Mouse (Mus musculus): ENCODE data around the gene Dennd1a. TPM values are rescaled to one million over a fixed set of nuclear protein-coding genes. Genes with fewer than 3 reads are reported as not detected.

Gene Dennd1a
- polyA plus RNA-seq, 1 experiment from 2014 or later = 10.2 TPM

GRCm38 (mm10) chr2:37839922-37840321 lies 447.3 kb downstream of the Dennd1a start:
- H3K4me3 ChIP-seq (replicated peaks; ENCODE audit: low read length) = no peak overlapping the region
- H3K9ac ChIP-seq (ENCODE audit: low read length) = no peak overlapping the region
- H3K36me3 ChIP-seq (ENCODE audit: control insufficient read depth, insufficient read depth, low read length) = 0 out of 2 replicates have a peak, but pooled peaks cover 4% of the 10 kb centered on the region
- H3K4me1 ChIP-seq (ENCODE audit: control insufficient read depth, insufficient read depth, low read length) = peaks cover 9% of the 10 kb centered on the region; the same call in 1 of the 2 replicates
- no peak overlapping the region for H3K4me2 ChIP-seq (ENCODE audit: low read depth, low read length)
- no peak overlapping the region for H3K27ac ChIP-seq (ENCODE audit: low read length)
- no peaks in the 10 kb centered on the region for H3K27me3 ChIP-seq (ENCODE audit: control insufficient read depth, insufficient read depth, low read length)
- no peaks in the 10 kb centered on the region for H3K9me3 ChIP-seq (replicated peaks; ENCODE audit: control insufficient read depth, low read length)
- no peak for ATAC-seq (ENCODE audit: insufficient read depth, low FRiP score)

- Histone ChIP-seq H3K4me1 (ENCODE audit: control insufficient read depth, insufficient read depth, low read length) (peaks cover 9% of the 10 kb centered on the region; the same call in 1 of the 2 replicates), H3K27me3 (ENCODE audit: control insufficient read depth, insufficient read depth, low read length) (no peaks in the 10 kb centered on the region), H3K4me2 (ENCODE audit: low read depth, low read length) (no peak overlapping the region), H3K4me3 (replicated peaks; ENCODE audit: low read length) (no peak overlapping the region), H3K9ac (ENCODE audit: low read length) (no peak overlapping the region), H3K9me3 (replicated peaks; ENCODE audit: control insufficient read depth, low read length) (no peaks in the 10 kb centered on the region), H3K36me3 (ENCODE audit: control insufficient read depth, insufficient read depth, low read length) (no peaks in the 10 kb centered on the region), H3K27ac (ENCODE audit: low read length) (no peak overlapping the region)
- 75% methylated on average over 7 of the region's 7 CpGs for WGBS
- no peak for ATAC-seq (ENCODE audit: insufficient read depth, low FRiP score)
Measured at GRCm38 (mm10) chr2:37838202-37838984, 448.8 kb downstream of the Dennd1a start.

DNA sequence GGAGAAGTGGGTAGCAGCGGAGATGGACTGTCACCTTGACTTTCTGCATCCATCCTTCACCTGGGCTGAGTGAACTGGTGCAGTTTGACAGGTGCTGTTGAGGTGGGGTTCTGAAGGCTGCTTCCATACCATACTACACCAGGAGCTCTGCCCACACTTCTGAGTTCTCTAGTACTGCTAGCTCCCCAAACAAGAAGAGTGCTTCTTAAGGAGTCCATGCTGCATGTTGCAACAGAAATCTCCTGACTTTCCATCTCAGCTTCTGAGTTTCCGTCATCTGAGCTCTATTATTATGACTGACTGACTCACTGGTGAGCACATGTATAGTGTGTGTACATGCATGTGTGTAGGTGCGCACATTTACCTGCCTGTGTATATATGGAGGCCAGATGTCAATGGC lies 449.6 kb downstream of the Dennd1a start:
- peaks cover 7% of the 10 kb centered on the region; the same call in 1 of the 2 replicates for H3K4me1 ChIP-seq (ENCODE audit: control insufficient read depth, insufficient read depth, low read length)

GRCm38 (mm10) chr2:37836926-37837325 lies 450.3 kb downstream of the Dennd1a start:
- 94% methylated on average over 3 of the region's 3 CpGs for WGBS
- H3K9me3 ChIP-seq (replicated peaks; ENCODE audit: control insufficient read depth, low read length) = no peaks in the 10 kb centered on the region
- ATAC-seq (ENCODE audit: insufficient read depth, low FRiP score) = no peak

More for the DNA sequence above, 449.6 kb downstream of the Dennd1a start:
- Histone ChIP-seq H3K4me3 (replicated peaks; ENCODE audit: low read length) (no peak overlapping the region), H3K9me3 (replicated peaks; ENCODE audit: control insufficient read depth, low read length) (no peaks in the 10 kb centered on the region), H3K4me2 (ENCODE audit: low read depth, low read length) (no peak overlapping the region), H3K27ac (ENCODE audit: low read length) (no peak overlapping the region), H3K36me3 (ENCODE audit: control insufficient read depth, insufficient read depth, low read length) (no peaks in the 10 kb centered on the region), H3K27me3 (ENCODE audit: control insufficient read depth, insufficient read depth, low read length) (no peaks in the 10 kb centered on the region), H3K9ac (ENCODE audit: low read length) (no peak overlapping the region)
- no peak for ATAC-seq (ENCODE audit: insufficient read depth, low FRiP score)
- 87% methylated on average over 3 of the region's 3 CpGs for WGBS

DNA sequence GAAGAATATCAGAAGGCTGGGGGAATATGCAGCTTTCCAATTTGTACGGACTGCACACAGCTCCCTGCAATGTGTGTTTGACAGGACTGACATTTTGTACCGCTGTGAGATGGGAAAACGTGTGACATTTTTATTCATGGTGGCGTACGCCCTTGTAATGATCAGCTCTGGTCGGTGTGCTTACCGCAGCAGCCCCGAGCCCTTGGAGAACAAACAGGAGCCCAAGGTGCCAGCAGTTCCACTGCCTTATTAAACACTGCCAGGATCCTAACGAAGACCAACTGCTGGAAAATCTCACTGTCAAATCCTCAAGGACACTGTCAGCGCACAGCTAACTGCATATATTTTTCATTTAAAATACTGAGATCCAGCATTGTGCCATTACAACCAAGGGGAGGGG lies 454.9 kb downstream of the Dennd1a start:
- no peaks in the 10 kb centered on the region for H3K4me1 ChIP-seq (ENCODE audit: control insufficient read depth, insufficient read depth, low read length)
- no peak overlapping the region for H3K4me3 ChIP-seq (replicated peaks; ENCODE audit: low read length)
- no peak for ATAC-seq (ENCODE audit: insufficient read depth, low FRiP score)
- no peaks in the 10 kb centered on the region for H3K27me3 ChIP-seq (ENCODE audit: control insufficient read depth, insufficient read depth, low read length)
- no peaks in the 10 kb centered on the region for H3K9me3 ChIP-seq (replicated peaks; ENCODE audit: control insufficient read depth, low read length)
- no peaks in the 10 kb centered on the region for H3K36me3 ChIP-seq (ENCODE audit: control insufficient read depth, insufficient read depth, low read length)
- H3K9ac ChIP-seq (ENCODE audit: low read length) = no peak overlapping the region
- 69% methylated on average over 10 of the region's 10 CpGs for WGBS
- H3K4me2 ChIP-seq (ENCODE audit: low read depth, low read length) = no peak overlapping the region
- H3K27ac ChIP-seq (ENCODE audit: low read length) = no peak overlapping the region

More at GRCm38 (mm10) chr2:37836926-37837325, 450.3 kb downstream of the Dennd1a start:
- Histone ChIP-seq H3K4me2 (ENCODE audit: low read depth, low read length) (no peak overlapping the region), H3K36me3 (ENCODE audit: control insufficient read depth, insufficient read depth, low read length) (no peaks in the 10 kb centered on the region), H3K27me3 (ENCODE audit: control insufficient read depth, insufficient read depth, low read length) (no peaks in the 10 kb centered on the region), H3K27ac (ENCODE audit: low read length) (no peak overlapping the region), H3K9ac (ENCODE audit: low read length) (no peak overlapping the region), H3K4me1 (ENCODE audit: control insufficient read depth, insufficient read depth, low read length) (0 out of 2 replicates have a peak, but pooled peaks cover under 1% of the 10 kb centered on the region), H3K4me3 (replicated peaks; ENCODE audit: low read length) (no peak overlapping the region)

DNA sequence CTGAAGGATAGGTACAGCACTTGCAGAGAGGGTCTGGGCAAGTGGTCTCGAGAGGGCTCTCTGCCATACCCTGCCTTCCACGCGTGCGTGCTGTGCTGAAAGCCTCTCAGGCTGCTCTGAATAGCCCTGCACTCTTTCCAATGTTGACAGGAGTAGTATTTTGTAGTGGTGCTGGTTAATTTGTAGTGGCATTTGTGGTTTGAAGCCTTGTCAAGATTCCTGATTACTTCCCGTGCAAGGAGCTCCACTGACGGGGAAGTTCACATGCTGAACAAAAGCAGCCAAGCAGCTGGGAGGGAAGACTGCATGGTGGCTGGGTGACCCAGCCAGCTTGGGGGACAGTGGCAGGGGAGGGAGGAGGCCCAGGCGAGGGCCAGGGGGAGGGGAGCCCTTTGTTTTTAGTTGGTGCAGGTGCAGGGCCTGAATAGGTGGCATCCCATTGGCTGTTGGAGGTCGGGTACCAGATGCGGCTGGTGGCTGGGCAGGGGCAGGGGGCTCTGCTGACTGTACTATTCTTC lies 457.4 kb downstream of the Dennd1a start:
- no peaks in the 10 kb centered on the region for H3K36me3 ChIP-seq (ENCODE audit: control insufficient read depth, insufficient read depth, low read length)
- H3K4me1 ChIP-seq (ENCODE audit: control insufficient read depth, insufficient read depth, low read length) = no peaks in the 10 kb centered on the region
- WGBS = 50% methylated on average over 9 of the region's 9 CpGs
- no peak overlapping the region for H3K27ac ChIP-seq (ENCODE audit: low read length)
- H3K9ac ChIP-seq (ENCODE audit: low read length) = no peak overlapping the region
- no peaks in the 10 kb centered on the region for H3K27me3 ChIP-seq (ENCODE audit: control insufficient read depth, insufficient read depth, low read length)
- no peak overlapping the region for H3K4me3 ChIP-seq (replicated peaks; ENCODE audit: low read length)
- no peak for ATAC-seq (ENCODE audit: insufficient read depth, low FRiP score)
- no peaks in the 10 kb centered on the region for H3K9me3 ChIP-seq (replicated peaks; ENCODE audit: control insufficient read depth, low read length)
- no peak overlapping the region for H3K4me2 ChIP-seq (ENCODE audit: low read depth, low read length)

DNA sequence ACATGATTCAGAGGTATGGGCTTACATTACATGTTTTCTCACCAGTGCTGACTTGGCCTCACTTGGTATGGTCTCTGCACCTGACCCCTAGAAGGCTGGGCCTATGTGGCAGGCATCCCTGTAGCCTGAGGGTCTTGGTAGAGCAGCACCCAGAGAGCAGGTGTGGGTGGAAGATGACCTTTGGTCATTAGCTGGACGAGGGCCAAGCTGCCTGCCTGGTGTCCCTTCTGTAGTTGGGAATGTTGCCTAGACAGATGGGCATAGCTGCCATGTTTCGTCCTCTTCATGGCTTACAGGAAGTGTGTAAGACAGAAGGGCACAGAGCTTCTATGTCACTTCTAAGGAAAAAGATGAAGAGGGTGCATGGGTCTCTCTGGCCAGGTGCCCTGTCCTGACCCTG lies 463.4 kb downstream of the Dennd1a start:
- H3K27ac ChIP-seq (ENCODE audit: low read length) = no peak overlapping the region
- no peaks in the 10 kb centered on the region for H3K9me3 ChIP-seq (replicated peaks; ENCODE audit: control insufficient read depth, low read length)
- WGBS = 73% methylated on average over 2 of the region's 2 CpGs
- H3K9ac ChIP-seq (ENCODE audit: low read length) = no peak overlapping the region
- H3K27me3 ChIP-seq (ENCODE audit: control insufficient read depth, insufficient read depth, low read length) = no peaks in the 10 kb centered on the region
- H3K4me3 ChIP-seq (replicated peaks; ENCODE audit: low read length) = no peak overlapping the region
- H3K4me2 ChIP-seq (ENCODE audit: low read depth, low read length) = no peak overlapping the region
- H3K36me3 ChIP-seq (ENCODE audit: control insufficient read depth, insufficient read depth, low read length) = no peaks in the 10 kb centered on the region
- no peak for ATAC-seq (ENCODE audit: insufficient read depth, low FRiP score)
- no peaks in the 10 kb centered on the region for H3K4me1 ChIP-seq (ENCODE audit: control insufficient read depth, insufficient read depth, low read length)

DNA sequence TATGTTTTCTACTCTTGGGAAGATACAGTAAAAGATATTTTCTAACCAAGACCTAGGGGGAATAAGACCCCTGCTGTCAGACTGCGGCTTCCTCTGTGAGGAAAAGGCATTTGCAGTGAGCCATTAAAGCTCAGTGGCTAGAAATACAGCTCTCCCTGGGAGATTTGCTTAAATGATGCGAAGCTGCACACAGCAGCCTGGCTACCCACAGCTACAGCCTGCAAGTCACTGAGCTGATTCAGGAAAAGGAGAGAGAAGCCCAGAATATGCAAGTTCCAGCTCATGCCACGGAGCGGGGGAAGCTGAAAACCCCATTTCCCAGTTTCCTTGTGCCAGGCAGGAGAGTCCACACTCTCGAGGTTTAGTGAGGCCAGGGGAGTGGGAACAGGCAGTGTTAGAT lies 465.1 kb downstream of the Dennd1a start:
- Histone ChIP-seq H3K4me2 (ENCODE audit: low read depth, low read length) (no peak overlapping the region), H3K9ac (ENCODE audit: low read length) (no peak overlapping the region), H3K4me1 (ENCODE audit: control insufficient read depth, insufficient read depth, low read length) (no peaks in the 10 kb centered on the region), H3K4me3 (replicated peaks; ENCODE audit: low read length) (no peak overlapping the region), H3K36me3 (ENCODE audit: control insufficient read depth, insufficient read depth, low read length) (no peaks in the 10 kb centered on the region), H3K27me3 (ENCODE audit: control insufficient read depth, insufficient read depth, low read length) (no peaks in the 10 kb centered on the region), H3K27ac (ENCODE audit: low read length) (no peak overlapping the region), H3K9me3 (replicated peaks; ENCODE audit: control insufficient read depth, low read length) (no peaks in the 10 kb centered on the region)
- ATAC-seq (ENCODE audit: insufficient read depth, low FRiP score) = no peak
- WGBS = 74% methylated on average over 5 of the region's 5 CpGs

GRCm38 (mm10) chr2:37819526-37820152 lies 467.6 kb downstream of the Dennd1a start:
- 44% methylated on average over 4 of the region's 4 CpGs for WGBS
- H3K36me3 ChIP-seq (ENCODE audit: control insufficient read depth, insufficient read depth, low read length) = no peaks in the 10 kb centered on the region
- H3K4me1 ChIP-seq (ENCODE audit: control insufficient read depth, insufficient read depth, low read length) = no peaks in the 10 kb centered on the region
- no peaks in the 10 kb centered on the region for H3K27me3 ChIP-seq (ENCODE audit: control insufficient read depth, insufficient read depth, low read length)
- ATAC-seq (ENCODE audit: insufficient read depth, low FRiP score) = no peak
- H3K9ac ChIP-seq (ENCODE audit: low read length) = no peak overlapping the region
- no peaks in the 10 kb centered on the region for H3K9me3 ChIP-seq (replicated peaks; ENCODE audit: control insufficient read depth, low read length)
- no peak overlapping the region for H3K27ac ChIP-seq (ENCODE audit: low read length)
- no peak overlapping the region for H3K4me2 ChIP-seq (ENCODE audit: low read depth, low read length)
- H3K4me3 ChIP-seq (replicated peaks; ENCODE audit: low read length) = no peak overlapping the region
